Mouse (Mus musculus) embryonic fibroblast, embryonic 13.5 days (primary cell): ENCODE data around the gene Gm48552.
A peak's percentile ranks its signal among the peaks of the same experiment; 100 is the strongest.

Experiments used
- CTCF ChIP-seq: IDR thresholded peaks from 2 replicates; pipeline ENCODE4 v1.5.1; 2011; ENCODE audit warnings: mild to moderate bottlenecking, control low read depth, low read length, moderate library complexity, borderline replicate concordance; ENCODE audit not compliant: insufficient read depth
- POLR2A ChIP-seq: IDR thresholded peaks from 2 replicates; pipeline ENCODE4 v1.6.1; 2011; ENCODE audit warnings: low read depth, mild to moderate bottlenecking, control low read depth, low read length, moderate library complexity

DNA sequence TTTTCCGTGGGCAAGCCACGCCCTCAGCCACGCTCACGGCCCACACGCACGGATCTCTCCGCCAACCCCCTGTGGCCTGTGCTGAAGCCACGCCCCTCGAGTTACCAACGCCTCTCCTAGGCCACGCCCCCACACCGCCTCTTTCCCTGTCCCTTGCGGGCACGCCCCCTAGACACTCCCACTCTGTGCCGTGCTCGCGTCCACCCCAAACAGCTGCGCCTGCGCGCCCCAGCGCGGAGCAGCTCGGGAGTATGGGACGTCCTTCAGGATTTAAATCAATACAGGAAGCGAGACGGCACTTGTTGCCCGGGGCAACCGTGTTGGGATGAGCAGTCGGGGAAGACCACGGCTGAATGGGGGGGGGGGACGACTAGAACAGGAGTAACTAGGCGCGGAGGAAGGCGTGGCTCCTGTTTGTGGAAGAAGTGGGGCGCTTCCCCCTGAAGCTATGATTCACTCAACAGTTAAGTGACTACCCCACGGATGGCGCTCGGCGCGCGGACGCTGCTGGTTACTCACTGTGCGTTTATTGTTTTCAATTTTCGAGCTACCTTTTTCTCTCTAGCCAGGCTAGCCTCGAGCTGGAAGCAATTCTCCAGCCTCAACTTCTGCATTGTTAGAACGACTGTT, 10.1 kb upstream of the Gm48552 start:
- TF ChIP-seq CTCF, result no peak
- TF ChIP-seq POLR2A, result peak; percentile 64
